Mouse (Mus musculus): ENCODE results near the gene Comt. TPM values are rescaled to one million over a fixed set of nuclear protein-coding genes. Genes with fewer than 3 reads are reported as not detected.

Gene Comt
- polyA plus RNA-seq, 1 experiment from 2014 or later, result 98.1 TPM

DNA sequence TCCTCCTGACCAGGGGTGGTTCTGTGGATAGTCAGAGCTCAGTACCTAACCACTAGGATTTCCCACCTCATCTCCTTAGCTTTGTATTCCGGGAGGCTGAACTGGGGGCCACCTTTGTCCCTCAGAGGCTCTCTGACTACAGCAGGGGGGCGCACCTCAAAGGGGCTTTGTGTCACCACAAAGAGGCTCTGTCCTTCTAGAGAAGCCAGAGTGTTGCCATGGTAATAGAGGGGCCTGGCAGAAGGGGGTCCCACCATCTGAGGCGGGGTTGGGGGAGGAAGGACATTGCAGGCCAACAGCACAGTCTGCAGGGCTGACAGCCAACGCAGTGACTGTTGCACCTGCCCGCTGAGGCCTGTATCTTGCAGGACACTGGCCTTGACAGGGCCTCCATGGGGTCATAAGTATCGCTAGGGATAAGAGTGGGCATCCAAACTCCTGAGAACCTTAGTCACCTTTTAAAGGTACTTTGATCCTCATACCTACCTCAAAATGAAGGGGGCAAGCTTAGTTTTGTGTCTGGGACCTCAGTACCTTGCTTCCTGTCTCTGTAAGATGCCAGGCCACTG is 46.1 kb downstream of the Comt start:
- Histone ChIP-seq H3K9me3 (ENCODE audit: control insufficient read depth, low read length) (no peaks in the 10 kb centered on the region), H3K36me3 (ENCODE audit: control insufficient read depth, insufficient read depth) (no peaks in the 10 kb centered on the region), H3K9ac (replicated peaks; ENCODE audit: low read depth, low read length) (no peak overlapping the region), H3K27ac (ENCODE audit: low read length) (peak overlapping the region; percentile 60), H3K4me3 (replicated peaks; ENCODE audit: low read length) (no peak overlapping the region), H3K4me1 (replicated peaks; ENCODE audit: control insufficient read depth, insufficient read depth, low read length) (peaks cover 58% of the 10 kb centered on the region), H3K27me3 (replicated peaks; ENCODE audit: control insufficient read depth, insufficient read depth, low read length) (no peaks in the 10 kb centered on the region), H3K4me2 (ENCODE audit: low read length) (no peak overlapping the region)
- WGBS, result 6% methylated on average over 6 of the region's 6 CpGs
- peak; percentile 66 for ATAC-seq

DNA sequence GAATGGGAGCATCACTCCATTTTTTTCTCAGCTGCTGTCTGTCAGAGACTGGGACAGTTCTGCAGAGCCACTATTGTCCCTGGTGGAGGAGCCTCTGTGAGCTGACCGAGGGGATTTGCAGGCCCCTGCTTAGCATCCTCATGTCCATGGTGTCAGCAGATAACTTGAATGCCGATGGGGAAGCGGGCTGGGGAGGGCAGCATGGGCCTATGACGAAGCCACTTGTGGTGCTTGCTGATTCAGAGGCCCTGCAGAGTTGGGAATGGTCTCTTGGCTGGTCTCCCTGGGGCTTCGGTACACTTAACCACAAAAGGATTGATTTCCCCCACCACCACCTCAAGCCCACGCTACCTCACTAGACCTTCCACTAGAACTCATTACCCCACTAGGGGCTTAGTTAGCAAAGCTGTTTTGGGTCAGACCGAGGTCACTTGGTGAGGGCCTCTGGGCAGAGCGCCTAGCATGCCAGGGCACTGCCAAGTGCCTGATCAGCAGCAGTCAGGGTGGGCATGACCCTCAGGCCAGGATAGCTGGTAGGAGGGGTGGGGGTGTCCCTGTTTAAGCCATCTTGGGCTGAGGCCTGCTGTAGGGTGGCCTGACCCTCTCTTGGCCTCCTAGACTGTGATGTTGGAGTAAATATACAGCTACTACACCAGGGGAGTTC is 47.2 kb downstream of the Comt start:
- Histone ChIP-seq H3K27me3 (replicated peaks; ENCODE audit: control insufficient read depth, insufficient read depth, low read length) (no peaks in the 10 kb centered on the region), H3K4me1 (replicated peaks; ENCODE audit: control insufficient read depth, insufficient read depth, low read length) (peaks cover 55% of the 10 kb centered on the region), H3K36me3 (ENCODE audit: control insufficient read depth, insufficient read depth) (no peaks in the 10 kb centered on the region), H3K4me2 (ENCODE audit: low read length) (no peak overlapping the region), H3K4me3 (replicated peaks; ENCODE audit: low read length) (no peak overlapping the region), H3K9me3 (ENCODE audit: control insufficient read depth, low read length) (no peaks in the 10 kb centered on the region), H3K27ac (ENCODE audit: low read length) (0 out of 2 replicates have a peak overlapping the region, but pooled peaks have one; percentile 41), H3K9ac (replicated peaks; ENCODE audit: low read depth, low read length) (no peak overlapping the region)
- ATAC-seq, result 0 out of 2 replicates have a peak, but pooled peaks have one; percentile 6
- WGBS, result 51% methylated on average over 8 of the region's 8 CpGs

DNA sequence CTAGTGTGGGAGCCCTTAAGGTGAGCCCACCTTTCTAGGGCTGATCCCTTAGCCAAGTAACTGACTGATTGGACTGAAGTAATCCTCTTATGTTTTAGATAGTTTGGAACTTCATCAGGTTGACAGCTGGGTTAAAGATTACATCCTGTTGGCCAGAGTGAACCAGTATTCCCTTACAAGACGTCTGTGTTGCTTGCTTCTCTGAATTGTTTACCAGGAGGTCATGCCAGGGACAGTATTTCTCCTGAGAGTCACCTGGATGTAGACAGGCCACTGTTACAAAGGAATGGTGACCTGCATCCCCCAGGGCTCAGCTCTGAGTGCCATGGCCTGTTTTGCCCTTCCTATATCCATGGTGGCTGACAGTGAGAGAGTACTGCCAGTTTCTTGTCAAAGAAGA is 48.2 kb downstream of the Comt start:
- H3K9ac ChIP-seq (replicated peaks; ENCODE audit: low read depth, low read length), result no peak overlapping the region
- no peaks in the 10 kb centered on the region for H3K9me3 ChIP-seq (ENCODE audit: control insufficient read depth, low read length)
- H3K4me1 ChIP-seq (replicated peaks; ENCODE audit: control insufficient read depth, insufficient read depth, low read length), result peaks cover 45% of the 10 kb centered on the region
- H3K36me3 ChIP-seq (ENCODE audit: control insufficient read depth, insufficient read depth), result no peaks in the 10 kb centered on the region
- H3K27me3 ChIP-seq (replicated peaks; ENCODE audit: control insufficient read depth, insufficient read depth, low read length), result no peaks in the 10 kb centered on the region
- ATAC-seq, result no peak
- no peak overlapping the region for H3K4me3 ChIP-seq (replicated peaks; ENCODE audit: low read length)
- H3K27ac ChIP-seq (ENCODE audit: low read length), result no peak overlapping the region
- H3K4me2 ChIP-seq (ENCODE audit: low read length), result no peak overlapping the region
- 54% methylated on average over 1 of the region's 1 CpGs for WGBS

DNA sequence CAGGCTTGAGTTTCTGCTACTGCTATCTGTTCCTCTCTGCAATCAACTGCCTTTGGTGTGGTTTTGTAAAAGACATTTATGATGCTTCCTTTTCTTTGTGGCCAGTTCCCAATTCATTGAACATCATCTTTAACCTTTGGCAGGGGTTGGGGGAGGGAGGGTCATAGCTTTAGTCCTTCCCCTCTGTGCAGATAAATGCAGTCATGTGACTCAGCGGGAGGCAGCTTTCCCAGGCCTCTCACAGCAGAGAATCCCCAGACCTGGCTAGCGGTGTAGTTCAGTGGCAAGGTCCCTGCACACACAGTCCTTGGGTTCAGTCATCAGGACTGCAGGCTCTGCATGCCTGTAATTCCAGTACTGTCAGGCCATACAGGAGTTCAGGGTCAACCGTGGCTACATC is 49.4 kb downstream of the Comt start:
- Histone ChIP-seq H3K9me3 (ENCODE audit: control insufficient read depth, low read length) (no peaks in the 10 kb centered on the region), H3K36me3 (ENCODE audit: control insufficient read depth, insufficient read depth) (no peaks in the 10 kb centered on the region), H3K4me3 (replicated peaks; ENCODE audit: low read length) (no peak overlapping the region), H3K4me2 (ENCODE audit: low read length) (no peak overlapping the region), H3K4me1 (replicated peaks; ENCODE audit: control insufficient read depth, insufficient read depth, low read length) (peaks cover 34% of the 10 kb centered on the region), H3K27me3 (replicated peaks; ENCODE audit: control insufficient read depth, insufficient read depth, low read length) (no peaks in the 10 kb centered on the region), H3K9ac (replicated peaks; ENCODE audit: low read depth, low read length) (no peak overlapping the region), H3K27ac (ENCODE audit: low read length) (no peak overlapping the region)
- WGBS, result 31% methylated on average over 3 of the region's 3 CpGs
- ATAC-seq, result no peak

DNA sequence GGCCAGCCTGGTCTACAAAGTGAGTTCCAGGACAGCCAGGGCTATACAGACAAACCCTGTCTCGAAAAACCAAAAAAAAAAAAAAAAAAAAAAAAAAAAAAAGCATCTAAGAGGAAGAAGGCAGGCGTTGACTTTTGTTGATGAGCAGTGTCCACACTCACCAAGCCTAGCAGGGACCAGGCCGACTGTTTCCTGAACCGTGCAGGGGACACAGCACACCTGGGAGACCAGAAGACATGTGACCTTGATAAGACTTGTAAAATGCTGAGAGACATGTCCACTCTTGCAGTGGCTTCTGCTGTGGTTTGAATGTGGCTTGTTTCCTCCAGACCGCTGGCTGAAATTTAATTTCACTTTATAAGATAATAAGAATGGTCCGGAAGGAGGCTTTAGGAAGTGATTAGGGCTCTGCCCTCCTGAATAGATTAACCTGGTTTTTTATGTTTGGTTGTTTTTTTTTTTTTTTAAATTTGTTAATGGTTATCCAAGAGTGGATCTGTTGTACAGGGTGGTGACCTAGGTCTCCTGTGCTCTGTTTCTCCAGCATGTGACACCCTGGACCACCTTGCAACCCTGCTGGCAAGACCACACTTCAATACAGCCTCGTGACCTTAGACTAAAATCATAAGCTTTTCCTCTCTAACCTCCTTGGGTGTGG is 50.2 kb downstream of the Comt start:
- no peaks in the 10 kb centered on the region for H3K36me3 ChIP-seq (ENCODE audit: control insufficient read depth, insufficient read depth)
- H3K9ac ChIP-seq (replicated peaks; ENCODE audit: low read depth, low read length), result no peak overlapping the region
- peaks cover 26% of the 10 kb centered on the region for H3K4me1 ChIP-seq (replicated peaks; ENCODE audit: control insufficient read depth, insufficient read depth, low read length)
- H3K9me3 ChIP-seq (ENCODE audit: control insufficient read depth, low read length), result no peaks in the 10 kb centered on the region
- no peak overlapping the region for H3K4me2 ChIP-seq (ENCODE audit: low read length)
- H3K27ac ChIP-seq (ENCODE audit: low read length), result no peak overlapping the region
- no peak for ATAC-seq
- whole genome bisulfite sequencing, result 89% methylated on average over 7 of the region's 7 CpGs
- no peaks in the 10 kb centered on the region for H3K27me3 ChIP-seq (replicated peaks; ENCODE audit: control insufficient read depth, insufficient read depth, low read length)
- H3K4me3 ChIP-seq (replicated peaks; ENCODE audit: low read length), result no peak overlapping the region

DNA sequence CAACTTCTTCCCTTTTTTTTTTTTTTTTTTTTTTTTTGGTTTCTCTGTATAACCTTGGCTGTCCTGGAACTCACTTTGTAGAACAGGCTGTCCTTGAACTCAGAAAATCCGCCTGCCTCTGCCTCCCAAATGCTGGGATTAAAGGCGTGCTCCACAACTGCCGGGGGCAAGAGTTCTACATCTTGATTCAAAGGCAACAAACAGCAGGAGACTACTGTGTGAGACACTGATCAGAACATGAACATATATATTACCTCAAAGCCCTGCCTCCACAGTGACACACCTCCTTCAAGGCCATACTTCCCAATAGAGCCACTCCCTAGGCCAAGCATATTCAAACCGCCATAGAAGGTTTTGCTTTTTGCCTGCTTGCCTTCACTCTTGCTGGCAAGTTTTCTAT is 53.0 kb downstream of the Comt start:
- H3K4me3 ChIP-seq (replicated peaks; ENCODE audit: low read length), result no peak overlapping the region
- H3K36me3 ChIP-seq (ENCODE audit: control insufficient read depth, insufficient read depth), result no peaks in the 10 kb centered on the region
- no peaks in the 10 kb centered on the region for H3K9me3 ChIP-seq (ENCODE audit: control insufficient read depth, low read length)
- WGBS, result 93% methylated on average over 4 of the region's 4 CpGs
- no peak overlapping the region for H3K4me2 ChIP-seq (ENCODE audit: low read length)
- no peaks in the 10 kb centered on the region for H3K27me3 ChIP-seq (replicated peaks; ENCODE audit: control insufficient read depth, insufficient read depth, low read length)
- H3K27ac ChIP-seq (ENCODE audit: low read length), result no peak overlapping the region
- no peak for ATAC-seq
- H3K4me1 ChIP-seq (replicated peaks; ENCODE audit: control insufficient read depth, insufficient read depth, low read length), result peaks cover 2% of the 10 kb centered on the region; the same call in 1 of the 2 replicates
- no peak overlapping the region for H3K9ac ChIP-seq (replicated peaks; ENCODE audit: low read depth, low read length)

DNA sequence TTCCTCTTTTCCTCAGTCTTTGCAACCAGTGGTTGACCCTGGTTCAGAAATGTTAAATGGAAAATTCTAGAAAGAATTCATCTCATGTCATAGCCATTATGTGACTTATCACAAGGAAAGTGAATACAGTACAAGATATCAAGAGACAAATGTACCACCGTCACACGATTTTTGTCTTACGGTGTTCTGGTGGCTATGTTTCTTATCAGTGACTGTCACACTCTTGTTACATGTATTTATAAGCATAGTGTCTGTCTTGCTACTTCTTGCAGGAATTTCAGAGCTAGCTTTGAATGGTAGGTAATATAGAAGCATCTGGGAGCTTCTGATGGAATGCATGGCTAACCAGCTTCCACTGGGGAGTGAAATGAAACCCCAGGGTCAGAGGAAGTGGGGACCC is 56.5 kb downstream of the Comt start:
- H3K4me1 ChIP-seq (replicated peaks; ENCODE audit: control insufficient read depth, insufficient read depth, low read length), result no peaks in the 10 kb centered on the region
- H3K27me3 ChIP-seq (replicated peaks; ENCODE audit: control insufficient read depth, insufficient read depth, low read length), result no peaks in the 10 kb centered on the region
- no peak for ATAC-seq
- no peaks in the 10 kb centered on the region for H3K36me3 ChIP-seq (ENCODE audit: control insufficient read depth, insufficient read depth)
- no peak overlapping the region for H3K4me2 ChIP-seq (ENCODE audit: low read length)
- no peak overlapping the region for H3K9ac ChIP-seq (replicated peaks; ENCODE audit: low read depth, low read length)
- no peak overlapping the region for H3K4me3 ChIP-seq (replicated peaks; ENCODE audit: low read length)
- no peak overlapping the region for H3K27ac ChIP-seq (ENCODE audit: low read length)
- no peaks in the 10 kb centered on the region for H3K9me3 ChIP-seq (ENCODE audit: control insufficient read depth, low read length)
- WGBS, result 93% methylated on average over 3 of the region's 3 CpGs

DNA sequence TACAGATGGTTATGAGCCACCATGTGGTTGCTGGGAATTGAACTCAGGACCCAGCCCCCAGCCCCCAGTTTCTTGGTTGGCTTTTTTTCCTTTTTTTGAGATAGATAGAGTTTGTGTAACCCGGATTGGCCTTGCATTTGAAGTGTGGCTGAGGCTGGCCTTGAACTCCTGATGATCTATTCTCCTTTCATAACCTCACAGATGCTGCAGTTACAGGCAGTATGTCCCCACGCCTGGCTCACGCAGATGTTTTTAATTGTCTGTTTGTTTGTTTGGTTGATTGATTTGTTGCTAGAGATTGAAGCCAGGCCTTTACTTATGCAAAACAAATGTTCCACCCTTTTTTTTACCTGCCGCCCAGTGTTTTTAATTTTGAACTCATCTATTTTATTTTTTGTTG is 59.8 kb downstream of the Comt start:
- WGBS, result 93% methylated on average over 4 of the region's 4 CpGs
- Histone ChIP-seq H3K36me3 (ENCODE audit: control insufficient read depth, insufficient read depth) (no peaks in the 10 kb centered on the region; the same call in 1 of the 2 replicates), H3K4me1 (replicated peaks; ENCODE audit: control insufficient read depth, insufficient read depth, low read length) (no peaks in the 10 kb centered on the region), H3K27ac (ENCODE audit: low read length) (no peak overlapping the region), H3K9me3 (ENCODE audit: control insufficient read depth, low read length) (no peaks in the 10 kb centered on the region), H3K27me3 (replicated peaks; ENCODE audit: control insufficient read depth, insufficient read depth, low read length) (no peaks in the 10 kb centered on the region), H3K4me3 (replicated peaks; ENCODE audit: low read length) (no peak overlapping the region), H3K4me2 (ENCODE audit: low read length) (no peak overlapping the region), H3K9ac (replicated peaks; ENCODE audit: low read depth, low read length) (no peak overlapping the region)
- ATAC-seq, result no peak

DNA sequence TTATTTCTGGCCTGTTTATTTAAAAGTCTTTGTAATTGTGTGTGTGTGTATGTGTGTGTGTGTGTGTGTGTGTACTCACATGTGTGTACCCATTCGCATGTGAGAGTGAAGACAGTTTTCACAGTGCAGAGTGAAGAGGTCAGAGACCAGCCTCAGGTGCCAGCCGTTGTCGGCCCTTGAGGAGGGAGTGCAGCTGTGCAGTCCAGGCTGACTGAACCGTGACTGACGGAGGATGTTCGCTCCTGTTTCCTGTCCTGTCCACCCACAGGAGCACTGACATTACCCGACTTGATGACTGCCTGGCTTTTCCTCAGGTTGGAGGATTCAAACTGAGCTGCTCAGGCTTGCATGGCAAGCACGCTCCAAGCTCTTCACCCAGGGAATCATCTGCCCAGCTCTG is 63.7 kb downstream of the Comt start:
- 93% methylated on average over 8 of the region's 8 CpGs for WGBS
- no peaks in the 10 kb centered on the region; the same call in 1 of the 2 replicates for H3K36me3 ChIP-seq (ENCODE audit: control insufficient read depth, insufficient read depth)
- no peaks in the 10 kb centered on the region for H3K4me1 ChIP-seq (replicated peaks; ENCODE audit: control insufficient read depth, insufficient read depth, low read length)
- H3K9ac ChIP-seq (replicated peaks; ENCODE audit: low read depth, low read length), result no peak overlapping the region
- H3K27ac ChIP-seq (ENCODE audit: low read length), result no peak overlapping the region
- no peak overlapping the region for H3K4me3 ChIP-seq (replicated peaks; ENCODE audit: low read length)
- H3K27me3 ChIP-seq (replicated peaks; ENCODE audit: control insufficient read depth, insufficient read depth, low read length), result no peaks in the 10 kb centered on the region
- H3K4me2 ChIP-seq (ENCODE audit: low read length), result no peak overlapping the region
- H3K9me3 ChIP-seq (ENCODE audit: control insufficient read depth, low read length), result no peaks in the 10 kb centered on the region
- ATAC-seq, result no peak
